Mouse (Mus musculus) embryonic facial prominence, embryonic 10.5 days (tissue): ENCODE data around the gene Celf2. TPM values are rescaled to one million over a fixed set of nuclear protein-coding genes. Genes with fewer than 3 reads are reported as not detected.
A peak's percentile ranks its signal among the peaks of the same experiment; 100 is the strongest.

Experiments
- DNase-seq: peaks from one replicate; pipeline ENCODE4 v3.0.0-alpha.2; 2017; ENCODE audit warnings: low spot score
- H3K27ac ChIP-seq: fragments of 300-500 bp; sonication (generic); replicated peaks from 2 replicates; pipeline ENCODE4 v1.5.1; 2016; ENCODE audit warnings: mild to moderate bottlenecking
- H3K27me3 ChIP-seq: fragments of 300-500 bp; sonication (generic); replicated peaks from 2 replicates; pipeline ENCODE4 v1.6.1; 2016; ENCODE audit warnings: low read depth, mild to moderate bottlenecking; ENCODE audit not compliant: poor library complexity, severe bottlenecking
- H3K36me3 ChIP-seq: fragments of 300-500 bp; sonication (generic); replicated peaks from 2 replicates; pipeline ENCODE4 v1.6.1; 2016; ENCODE audit warnings: mild to moderate bottlenecking, moderate library complexity
- H3K4me1 ChIP-seq: fragments of 300-500 bp; sonication (generic); 2 replicates; pipeline ENCODE4 v1.6.1; 2016
- H3K4me3 ChIP-seq: fragments of 300-500 bp; sonication (generic); 2 replicates; pipeline ENCODE4 v1.5.1; 2016; ENCODE audit warnings: mild to moderate bottlenecking, moderate library complexity
- H3K9me3 ChIP-seq: fragments of 300-500 bp; sonication (generic); 2 replicates; pipeline ENCODE4 v1.6.1; 2016; ENCODE audit warnings: mild to moderate bottlenecking
- WGBS: fragments of 180-500 bp; shearing (Covaris S2); methylation state at CpG from one replicate; pipeline ENCODE4 v1.1.7; 2016; 5-methylcytosine and 5-hydroxymethylcytosine counted together
- polyA plus RNA-seq: library from polyadenylated mRNA; unstranded; fragments of >200 nt; fragmentation: Nextera tagmentation; extraction: Ambion mirVana; gene quantifications from 2 replicates; pipeline ENCODE4 v1.2.1, GENCODE M21; 2016

Celf2 gene
- polyA plus RNA-seq, 1 experiment from 2014 or later, result 27.7 TPM

- peaks cover 60% of the 10 kb centered on the region for H3K27me3 ChIP-seq
- H3K36me3 ChIP-seq, result no peaks in the 10 kb centered on the region
- WGBS, result 4% methylated on average over 40 of the region's 40 CpGs
- peak overlapping the region; percentile 80 for H3K4me3 ChIP-seq
- no peaks in the 10 kb centered on the region for H3K9me3 ChIP-seq
- DNase-seq, result no peak
- peak overlapping the region; percentile 90 for H3K27ac ChIP-seq
- peaks cover 42% of the 10 kb centered on the region for H3K4me1 ChIP-seq
These were observed 637.9 kb downstream of the Celf2 start for GRCm38 (mm10) chr2:6871281-6872130.

GRCm38 (mm10) chr2:6869956-6870710, 639.2 kb downstream of the Celf2 start:
- 0 out of 2 replicates have a peak overlapping the region, but pooled peaks have one; percentile 2 for H3K4me3 ChIP-seq
- no peaks in the 10 kb centered on the region for H3K36me3 ChIP-seq
- DNase-seq, result no peak
- H3K27me3 ChIP-seq, result peaks cover 52% of the 10 kb centered on the region
- no peaks in the 10 kb centered on the region for H3K9me3 ChIP-seq
- no peak overlapping the region for H3K27ac ChIP-seq
- peaks cover 35% of the 10 kb centered on the region for H3K4me1 ChIP-seq
- WGBS, result 76% methylated on average over 9 of the region's 9 CpGs

GRCm38 (mm10) chr2:6867297-6867696, 642.1 kb downstream of the Celf2 start:
- Histone ChIP-seq H3K27ac (no peak overlapping the region), H3K4me3 (no peak overlapping the region), H3K9me3 (no peaks in the 10 kb centered on the region), H3K4me1 (peaks cover 28% of the 10 kb centered on the region), H3K36me3 (no peaks in the 10 kb centered on the region), H3K27me3 (peaks cover 27% of the 10 kb centered on the region)
- no peak for DNase-seq
- WGBS, result 32% methylated on average over 4 of the region's 4 CpGs

- H3K4me1 ChIP-seq, result peaks cover 25% of the 10 kb centered on the region
- no peak for DNase-seq
- 85% methylated on average over 4 of the region's 4 CpGs for WGBS
- no peak overlapping the region for H3K27ac ChIP-seq
- peaks cover 19% of the 10 kb centered on the region for H3K27me3 ChIP-seq
- H3K9me3 ChIP-seq, result no peaks in the 10 kb centered on the region
- H3K4me3 ChIP-seq, result no peak overlapping the region
- no peaks in the 10 kb centered on the region for H3K36me3 ChIP-seq
These were observed 643.6 kb downstream of the Celf2 start for GRCm38 (mm10) chr2:6865785-6866184.

- H3K27ac ChIP-seq, result no peak overlapping the region
- H3K27me3 ChIP-seq, result no peaks in the 10 kb centered on the region
- DNase-seq, result no peak
- 57% methylated on average over 2 of the region's 2 CpGs for WGBS
- no peaks in the 10 kb centered on the region for H3K36me3 ChIP-seq
- no peak overlapping the region for H3K4me3 ChIP-seq
- H3K9me3 ChIP-seq, result no peaks in the 10 kb centered on the region
- H3K4me1 ChIP-seq, result no peaks in the 10 kb centered on the region
These were observed 659.2 kb downstream of the Celf2 start for GRCm38 (mm10) chr2:6850102-6850644.

GRCm38 (mm10) chr2:6849388-6849787, 660.0 kb downstream of the Celf2 start:
- no peak overlapping the region for H3K27ac ChIP-seq
- H3K4me3 ChIP-seq, result no peak overlapping the region
- H3K27me3 ChIP-seq, result no peaks in the 10 kb centered on the region
- no peak for DNase-seq
- no peaks in the 10 kb centered on the region for H3K4me1 ChIP-seq
- whole genome bisulfite sequencing, result 51% methylated on average over 3 of the region's 3 CpGs
- no peaks in the 10 kb centered on the region for H3K36me3 ChIP-seq
- H3K9me3 ChIP-seq, result no peaks in the 10 kb centered on the region

GRCm38 (mm10) chr2:6830021-6830420, 679.3 kb downstream of the Celf2 start:
- peaks cover 14% of the 10 kb centered on the region for H3K4me1 ChIP-seq
- no peak overlapping the region for H3K27ac ChIP-seq
- 80% methylated on average over 6 of the region's 6 CpGs for WGBS
- DNase-seq, result no peak
- no peak overlapping the region for H3K4me3 ChIP-seq
- H3K36me3 ChIP-seq, result no peaks in the 10 kb centered on the region
- no peaks in the 10 kb centered on the region for H3K9me3 ChIP-seq
- H3K27me3 ChIP-seq, result no peaks in the 10 kb centered on the region

GRCm38 (mm10) chr2:6827583-6827982, 681.8 kb downstream of the Celf2 start:
- H3K36me3 ChIP-seq, result no peaks in the 10 kb centered on the region
- H3K27ac ChIP-seq, result no peak overlapping the region
- H3K4me3 ChIP-seq, result no peak overlapping the region
- DNase-seq, result no peak
- H3K9me3 ChIP-seq, result no peaks in the 10 kb centered on the region
- H3K27me3 ChIP-seq, result no peaks in the 10 kb centered on the region
- WGBS, result 52% methylated on average over 2 of the region's 2 CpGs
- H3K4me1 ChIP-seq, result peaks cover 14% of the 10 kb centered on the region

- H3K9me3 ChIP-seq, result no peaks in the 10 kb centered on the region
- H3K27ac ChIP-seq, result no peak overlapping the region
- no peak for DNase-seq
- H3K36me3 ChIP-seq, result no peaks in the 10 kb centered on the region
- H3K27me3 ChIP-seq, result no peaks in the 10 kb centered on the region
- peaks cover 8% of the 10 kb centered on the region; the same call in 1 of the 2 replicates for H3K4me1 ChIP-seq
- no peak overlapping the region for H3K4me3 ChIP-seq
- WGBS, result 94% methylated on average over 1 of the region's 1 CpGs
These were observed 686.3 kb downstream of the Celf2 start for GRCm38 (mm10) chr2:6823021-6823420.

GRCm38 (mm10) chr2:6821593-6821992, 687.8 kb downstream of the Celf2 start:
- 74% methylated on average over 2 of the region's 2 CpGs for WGBS
- Histone ChIP-seq H3K27ac (no peak overlapping the region), H3K9me3 (no peaks in the 10 kb centered on the region), H3K36me3 (no peaks in the 10 kb centered on the region), H3K27me3 (no peaks in the 10 kb centered on the region), H3K4me3 (no peak overlapping the region), H3K4me1 (no peaks in the 10 kb centered on the region)
- DNase-seq, result no peak

- Histone ChIP-seq H3K4me1 (no peaks in the 10 kb centered on the region), H3K36me3 (no peaks in the 10 kb centered on the region), H3K4me3 (no peak overlapping the region), H3K27me3 (no peaks in the 10 kb centered on the region), H3K9me3 (peaks cover 5% of the 10 kb centered on the region; the same call in 1 of the 2 replicates), H3K27ac (no peak overlapping the region)
- no peak for DNase-seq
- WGBS, result 80% methylated on average over 2 of the region's 2 CpGs
These were observed 694.1 kb downstream of the Celf2 start for GRCm38 (mm10) chr2:6815281-6815680.

- Histone ChIP-seq H3K36me3 (no peaks in the 10 kb centered on the region), H3K4me3 (no peak overlapping the region), H3K27me3 (no peaks in the 10 kb centered on the region), H3K27ac (no peak overlapping the region), H3K4me1 (no peaks in the 10 kb centered on the region), H3K9me3 (peaks cover 5% of the 10 kb centered on the region; the same call in 1 of the 2 replicates)
- WGBS, result 95% methylated on average over 1 of the region's 1 CpGs
- no peak for DNase-seq
These were observed 700.6 kb downstream of the Celf2 start for GRCm38 (mm10) chr2:6808736-6809135.
